Mouse (Mus musculus): ENCODE data around the gene Lyz2.
"Not testable (repeated sequence)": the region's sequence is repeated elsewhere in the genome, so short reads cannot be mapped to it uniquely, and the experiment has no call there.

The Lyz2 gene

DNA sequence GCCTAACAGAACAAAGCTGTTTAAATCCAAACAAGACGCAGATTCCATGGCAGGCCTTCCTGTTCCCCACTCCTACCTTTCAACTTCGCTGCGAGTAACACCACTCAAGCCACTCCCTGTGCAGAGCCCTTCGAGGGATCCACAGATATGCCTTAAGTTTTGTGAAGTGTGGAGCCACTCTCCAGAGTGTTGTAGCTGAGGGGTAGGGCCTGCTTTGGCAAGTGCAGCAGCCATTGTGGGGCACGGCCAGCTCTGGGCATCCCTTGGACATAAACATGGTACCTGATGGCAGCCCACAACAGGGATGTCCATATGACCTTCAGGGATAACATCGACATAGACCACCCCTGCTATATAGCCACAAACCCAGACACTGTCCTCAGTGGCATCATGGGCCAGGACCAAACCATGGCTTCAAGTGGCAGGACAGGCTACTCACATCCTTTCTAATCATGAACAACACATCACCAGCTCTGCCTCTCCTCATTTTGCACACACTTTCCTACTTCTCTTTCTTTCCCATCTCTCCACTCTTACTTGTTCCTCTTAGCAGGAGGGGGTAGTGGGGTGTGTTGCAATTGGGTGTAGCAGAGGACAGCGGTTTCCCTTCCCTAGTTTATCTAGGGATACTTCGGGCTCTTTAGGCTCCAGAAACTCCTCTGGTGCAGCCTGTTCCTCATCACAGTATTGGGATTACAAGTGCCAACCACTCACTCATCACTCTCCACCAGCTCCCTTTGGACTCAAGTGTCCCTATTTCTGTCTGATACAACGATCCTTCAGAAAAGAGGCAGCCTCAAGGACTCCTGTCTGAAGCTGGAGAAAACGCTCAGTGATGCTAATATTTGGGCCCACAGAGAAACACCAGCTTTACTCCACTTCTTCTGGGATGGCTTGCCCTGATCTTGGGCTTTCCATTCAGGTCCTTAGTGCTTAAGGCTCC, 2.7 kb upstream of the Lyz2 start:
- DNase-seq, result no peak

GRCm38 (mm10) chr10:117283871-117284577, 1.9 kb upstream of the Lyz2 start:
- DNase-seq, result no peak

- not testable (repeated sequence) for DNase-seq
Observed at GRCm38 (mm10) chr10:117283196-117283595, 1.1 kb upstream of the Lyz2 start.

DNA sequence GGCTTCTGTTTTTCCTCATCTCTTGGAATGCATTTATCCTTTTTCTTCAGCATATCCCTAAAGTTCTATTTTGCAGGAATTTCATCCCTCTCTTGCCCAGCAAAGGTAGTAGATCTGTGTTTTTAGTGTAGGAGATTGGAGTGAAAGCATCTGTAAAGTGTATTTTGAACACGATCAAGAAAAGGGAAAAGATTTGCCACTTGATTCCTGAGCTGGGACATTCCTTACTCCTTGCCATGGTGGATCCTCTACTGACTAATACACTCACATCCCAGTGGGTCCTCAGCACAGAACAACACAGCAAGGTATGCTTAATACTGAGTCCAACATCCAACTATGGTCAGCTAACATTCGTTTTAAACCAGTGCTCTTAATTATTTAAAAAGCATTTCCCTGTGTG, 430 bp upstream of the Lyz2 start:
- DNase-seq, result no peak

- no peak for DNase-seq
Observed at GRCm38 (mm10) chr10:117281381-117281920, 670 bp downstream of the Lyz2 start.

GRCm38 (mm10) chr10:117280000-117280399, 2.1 kb downstream of the Lyz2 start:
- peak; percentile 18 for DNase-seq

GRCm38 (mm10) chr10:117278510-117278909, 3.6 kb downstream of the Lyz2 start:
- DNase-seq, result not testable (repeated sequence)

GRCm38 (mm10) chr10:117277779-117278178, 4.3 kb downstream of the Lyz2 start:
- DNase-seq, result not testable (repeated sequence)

- no peak for DNase-seq
Observed at GRCm38 (mm10) chr10:117275681-117276369, 6.3 kb downstream of the Lyz2 start.

- DNase-seq, result not testable (repeated sequence)
Observed at GRCm38 (mm10) chr10:117274645-117275044, 7.5 kb downstream of the Lyz2 start.

DNA sequence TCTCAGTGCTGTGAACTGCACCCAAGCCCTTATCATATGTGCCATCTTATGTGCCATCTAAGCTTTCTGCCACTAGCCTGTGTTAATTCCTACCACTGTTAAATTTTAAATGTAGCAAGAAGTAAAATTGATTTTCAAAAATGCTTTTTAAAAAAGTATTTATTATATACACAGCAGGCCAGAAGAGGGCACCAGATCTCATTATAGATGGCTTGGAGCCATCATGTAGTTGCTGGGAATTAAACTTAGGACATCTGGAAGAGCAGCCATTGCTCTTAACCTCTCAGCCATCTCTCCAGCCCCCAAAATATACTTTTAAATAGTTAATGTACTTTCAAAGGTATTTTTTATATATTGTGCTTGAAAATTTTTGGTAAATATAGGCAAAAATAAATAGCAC, 10.1 kb downstream of the Lyz2 start:
- no peak for DNase-seq

DNA sequence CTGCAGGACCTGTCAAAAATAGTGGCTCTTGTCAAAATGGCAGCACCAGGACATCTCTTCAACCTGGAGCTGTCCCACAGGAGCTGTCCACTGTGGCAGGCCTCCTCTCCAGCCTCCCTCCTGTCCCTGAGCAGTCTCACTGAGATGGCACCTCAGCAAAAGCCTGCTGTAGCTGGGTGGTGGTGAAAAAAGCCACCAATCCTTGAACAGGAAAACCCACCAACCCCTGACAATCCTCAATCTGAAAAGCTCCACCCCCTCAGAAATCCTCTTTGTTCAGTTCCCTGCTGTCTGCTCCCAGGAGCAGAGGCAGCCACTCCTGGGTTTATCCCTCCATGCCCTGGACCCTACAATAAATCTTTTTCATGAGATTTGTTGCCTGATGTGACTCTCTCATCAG, 22.3 kb downstream of the Lyz2 start:
- DNase-seq, result no peak

DNA sequence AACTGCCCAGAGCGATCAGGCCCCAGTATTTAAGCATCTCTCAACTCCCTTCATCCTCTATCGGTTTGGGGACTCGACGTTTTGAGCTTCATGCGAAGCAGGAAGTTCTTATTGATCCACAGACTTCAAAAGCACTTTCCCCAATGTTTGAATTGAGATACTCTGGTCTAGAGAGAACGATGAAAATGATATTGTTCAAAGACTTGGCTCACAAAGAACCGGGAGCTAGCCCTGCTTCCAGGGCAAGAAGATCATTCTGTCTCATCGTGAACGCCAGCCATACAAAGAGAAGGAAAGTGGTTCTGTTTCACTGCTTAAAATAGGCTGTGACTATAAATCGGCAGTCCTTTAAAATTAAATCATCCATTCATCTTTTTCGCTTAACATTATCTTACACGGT, 43.5 kb downstream of the Lyz2 start, which contains the start of gene 9530003J23Rik:
Gene 9530003J23Rik (minus strand): TSS at position 101 of the 400 bp plus-strand sequence.
- DNase-seq, result no peak

GRCm38 (mm10) chr10:117235866-117236265, 46.3 kb downstream of the Lyz2 start:
- no peak for DNase-seq

DNA sequence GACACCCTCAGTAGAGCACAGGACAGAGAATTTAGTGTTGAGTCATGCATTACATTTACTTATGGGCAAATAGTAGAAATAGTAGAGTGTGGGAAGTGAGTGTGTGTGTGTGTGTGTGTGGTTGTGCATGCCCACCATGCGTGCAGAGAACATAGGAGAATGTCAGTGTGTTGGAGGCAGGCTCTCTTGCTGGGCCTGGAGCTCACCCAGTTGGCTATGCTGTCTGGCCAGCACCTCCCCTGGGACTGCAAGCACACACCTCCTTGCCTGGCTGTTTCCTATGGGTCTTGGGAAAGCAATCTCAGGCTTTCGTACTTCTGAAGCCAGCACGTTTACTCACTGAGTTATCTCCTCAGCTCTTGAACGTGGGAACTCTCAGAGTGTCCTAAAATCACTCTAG, 47.3 kb downstream of the Lyz2 start:
- DNase-seq, result no peak

GRCm38 (mm10) chr10:117229826-117230225, 52.3 kb downstream of the Lyz2 start:
- no peak for DNase-seq

Data from thymus, postnatal 25 days (tissue).